Mouse (Mus musculus): ENCODE measurements around the gene Cd207.
A peak's percentile ranks its signal among the peaks of the same experiment; 100 is the strongest.

DNA sequence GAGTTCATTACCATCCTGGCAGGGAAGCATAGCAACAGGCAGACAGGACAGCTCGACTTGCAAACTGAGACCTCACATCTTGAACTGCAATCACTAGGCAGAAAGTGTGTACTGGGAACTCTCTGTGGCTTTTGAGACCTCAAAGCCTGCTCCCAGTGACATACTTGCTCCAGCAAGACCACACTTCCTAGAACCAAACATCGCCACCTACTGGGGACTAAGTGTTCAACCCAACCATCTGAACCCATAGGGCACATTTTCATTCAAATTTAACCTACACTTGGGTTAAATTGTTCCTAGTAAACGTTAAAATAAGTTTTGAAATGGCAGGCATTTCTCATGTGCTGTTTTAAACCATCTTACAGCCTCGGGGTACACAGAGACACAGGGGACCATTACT is 49.5 kb upstream of the Cd207 start:
- TF ChIP-seq CTCF (IDR thresholded peaks at IDR 0.05) (peak; percentile 40), POLR2A (IDR thresholded peaks at IDR 0.05; ENCODE audit: insufficient read depth, low read depth, low read length) (no peak)

Data from heart, adult 2 months (tissue).